Mouse (Mus musculus): ENCODE results near the gene Cab39.

Cab39 gene

DNA sequence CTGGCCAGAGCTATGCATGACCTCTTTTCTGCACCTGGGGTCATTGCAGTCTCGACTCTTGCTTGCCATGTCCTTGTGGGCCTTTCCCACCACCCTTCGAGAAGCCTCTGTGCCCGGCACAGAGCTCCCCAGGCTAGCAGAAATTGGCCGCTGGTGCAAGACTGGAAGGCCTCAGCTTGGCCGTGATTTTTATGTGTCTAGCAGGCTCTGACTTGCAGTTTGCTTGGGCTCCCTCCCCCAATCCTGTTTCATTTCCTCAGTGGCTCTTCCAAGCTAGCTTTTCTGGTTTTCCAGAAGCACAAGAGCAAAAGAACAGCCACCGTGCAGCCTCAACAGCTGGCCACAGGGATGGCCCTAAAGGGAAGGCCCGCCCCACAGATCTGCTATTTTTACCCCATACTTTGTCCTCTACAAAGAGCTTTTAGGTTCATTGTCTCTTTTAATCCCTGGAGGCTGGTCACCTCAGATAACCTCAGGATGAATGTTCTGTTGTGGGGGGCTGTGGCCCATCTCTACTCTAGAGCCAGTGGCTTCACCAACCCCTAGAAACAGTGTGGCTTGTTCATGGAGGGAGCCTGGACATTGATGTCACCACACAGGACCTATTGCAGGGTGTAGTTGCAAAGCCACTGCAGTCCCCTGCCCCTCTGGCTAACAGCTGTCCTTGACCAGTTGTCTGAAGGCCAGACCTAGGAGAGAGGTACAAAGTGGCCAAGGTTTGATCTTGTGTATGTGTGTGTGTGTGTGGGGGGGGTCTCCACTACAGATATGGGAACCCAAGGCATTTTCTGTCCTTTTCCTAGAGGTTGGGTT lies 107.5 kb downstream of the Cab39 start:
- no peak for DNase-seq (ENCODE audit: low read depth)
